Mouse (Mus musculus): ENCODE measurements around the gene Tmtc1.

Tmtc1 gene

GRCm38 (mm10) chr6:148234105-148234828 is 209.9 kb downstream of the Tmtc1 start:
- no peak for DNase-seq

DNA sequence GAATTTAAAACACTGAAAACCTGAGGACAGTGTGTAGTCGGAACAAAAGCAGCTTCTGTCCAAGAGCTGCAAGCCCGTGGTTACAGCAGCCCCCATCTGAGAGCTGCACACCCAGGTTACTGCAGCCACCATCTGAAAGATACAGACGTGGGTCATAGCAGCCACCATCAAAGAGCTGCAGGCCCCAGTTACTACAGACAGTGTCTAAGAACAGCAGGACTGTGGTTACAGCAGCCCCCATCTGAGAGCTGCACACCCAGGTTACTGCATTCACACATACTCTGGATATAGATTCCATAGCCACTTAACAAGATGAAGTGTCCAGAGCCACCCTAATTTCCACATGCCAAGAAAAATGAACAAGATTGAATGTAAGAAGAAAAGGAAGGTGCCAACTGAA is 216.6 kb downstream of the Tmtc1 start:
- no peak for DNase-seq

DNA sequence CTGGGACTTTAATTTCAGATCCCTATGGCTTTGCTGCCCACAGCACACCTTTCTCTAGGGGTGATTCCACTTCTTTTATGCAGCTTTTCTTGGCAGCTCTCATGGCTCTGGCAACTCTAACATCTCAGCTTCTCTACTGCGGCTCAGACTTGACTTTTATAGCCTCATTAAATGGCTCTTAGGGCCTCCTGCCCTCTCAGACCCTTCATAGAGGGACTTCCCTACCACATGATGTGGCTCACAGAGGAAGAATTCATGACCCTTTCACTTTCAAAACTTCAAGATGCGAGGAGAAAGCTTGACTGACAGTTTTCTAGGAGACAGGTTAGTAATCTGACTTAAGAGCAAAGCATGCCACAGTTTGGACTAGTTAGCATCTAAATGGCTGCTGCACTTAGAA is 221.5 kb downstream of the Tmtc1 start:
- no peak for DNase-seq

DNA sequence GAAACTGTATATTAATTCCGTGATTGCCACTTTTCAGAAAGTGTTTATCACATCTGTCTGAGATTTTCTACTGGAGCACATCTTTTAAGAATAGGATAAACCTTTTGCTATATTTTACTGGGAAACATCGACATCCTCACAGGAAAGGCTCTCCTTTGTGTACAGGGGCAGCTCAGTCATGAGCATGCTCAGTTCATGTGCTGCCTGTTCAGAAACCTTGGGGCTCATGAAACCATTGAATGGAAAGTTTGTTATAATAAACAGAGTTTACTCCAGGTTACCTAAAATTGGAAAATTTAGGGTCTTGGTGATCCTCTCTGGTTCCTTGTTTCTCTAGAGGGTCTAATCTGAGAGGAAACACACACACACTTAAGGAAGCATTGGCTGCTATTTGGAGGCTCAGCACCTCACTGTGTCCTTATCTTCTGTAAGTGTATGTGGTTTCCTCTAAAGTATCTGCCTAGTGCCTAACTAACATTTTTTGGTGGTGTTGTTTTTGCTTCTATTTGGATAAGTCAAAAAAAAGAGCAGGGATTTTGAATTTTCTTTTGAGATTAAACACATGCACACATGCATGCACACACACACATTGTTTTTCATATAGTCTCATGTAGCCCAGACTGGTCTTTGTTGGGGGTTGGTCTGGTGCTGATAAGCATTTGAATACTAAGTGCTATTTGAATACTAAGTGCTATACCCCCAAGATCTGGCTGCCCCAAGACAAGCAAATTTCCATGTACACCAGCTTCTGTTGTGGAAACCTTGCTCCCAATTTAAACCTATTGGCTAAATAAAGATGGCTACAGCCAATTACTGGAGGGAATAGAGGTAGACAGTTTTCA is 225.7 kb downstream of the Tmtc1 start:
- no peak for DNase-seq

DNA sequence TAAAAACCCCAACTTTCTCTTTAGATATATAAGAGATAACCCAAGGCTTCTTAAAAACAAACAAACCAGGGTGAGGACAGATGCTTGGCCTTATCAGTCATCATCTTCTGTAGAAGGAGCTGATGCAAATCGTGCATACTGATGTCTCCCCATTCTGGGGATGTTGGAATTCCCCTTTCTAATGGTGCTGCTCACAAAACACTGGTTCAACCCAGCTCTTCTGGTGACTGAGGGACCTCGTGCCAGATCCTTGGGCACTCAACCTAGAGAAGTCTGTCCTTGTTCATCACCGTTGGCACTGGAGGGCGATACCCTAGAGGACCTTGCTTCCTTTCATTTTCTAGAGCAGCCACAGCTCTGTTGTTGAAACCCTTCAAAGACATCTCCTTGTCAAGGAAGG is 227.4 kb downstream of the Tmtc1 start:
- DNase-seq: no peak

DNA sequence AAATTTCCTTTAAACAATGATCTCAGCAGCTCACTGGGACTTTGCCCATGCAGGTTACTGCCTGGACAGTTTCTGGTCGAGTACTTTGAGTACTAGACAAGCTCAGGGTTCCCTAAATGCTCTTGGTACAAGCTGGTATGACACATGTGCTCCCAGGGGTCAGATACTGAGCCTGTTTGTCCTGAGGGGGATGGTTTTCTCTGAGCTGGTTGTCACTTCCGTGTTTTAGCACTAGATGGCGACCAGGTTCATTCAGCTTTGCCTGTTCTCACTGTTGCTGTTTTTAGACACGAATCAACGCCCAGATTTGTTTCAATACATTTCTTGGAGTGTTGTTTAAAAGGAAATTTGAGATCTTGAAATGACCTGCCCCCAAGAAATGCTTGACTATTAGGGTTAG is 229.4 kb downstream of the Tmtc1 start:
- peak; percentile 45 for DNase-seq

DNA sequence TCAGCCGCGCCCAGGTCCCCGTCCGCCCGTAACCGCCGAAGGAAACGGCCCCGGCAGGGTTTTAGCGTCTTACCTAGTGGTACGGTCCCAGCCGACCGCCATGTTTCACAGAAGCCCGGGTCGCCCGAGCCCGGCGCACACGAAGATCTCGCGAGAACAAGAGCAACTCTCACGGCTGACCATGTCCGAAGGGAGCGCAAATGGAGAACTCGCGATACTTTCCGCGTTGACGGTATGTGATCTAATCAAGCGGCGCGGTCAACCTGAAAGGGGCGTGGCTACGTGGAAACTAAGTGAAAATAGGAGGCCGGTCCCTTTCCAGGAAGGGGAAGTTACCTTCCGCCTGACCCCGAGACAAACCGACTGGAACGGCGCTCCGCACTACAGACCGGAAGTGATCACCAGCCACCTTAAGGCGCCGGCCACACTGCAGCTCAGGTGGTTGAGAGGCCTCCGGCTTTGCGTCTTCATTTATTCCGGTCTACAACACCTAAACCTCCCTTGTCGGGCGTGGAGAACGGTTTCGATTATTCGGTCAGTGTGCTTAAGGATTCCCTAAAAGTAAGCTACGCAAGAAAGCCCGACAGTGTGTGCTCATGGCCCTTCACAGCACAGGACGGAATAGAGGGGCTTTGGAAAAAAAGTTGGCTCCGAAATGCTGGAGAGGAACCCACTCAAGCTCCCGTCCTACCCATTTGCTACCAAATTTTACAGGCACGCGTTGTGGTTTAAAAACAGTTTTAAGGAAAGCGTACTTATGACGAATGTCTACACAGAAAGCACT is 232.1 kb downstream of the Tmtc1 start, which contains the start of gene Ergic2:
Ergic2 (minus strand) TSS at position 478 of the 784 bp plus-strand sequence.
- peak; percentile 94 for DNase-seq

DNA sequence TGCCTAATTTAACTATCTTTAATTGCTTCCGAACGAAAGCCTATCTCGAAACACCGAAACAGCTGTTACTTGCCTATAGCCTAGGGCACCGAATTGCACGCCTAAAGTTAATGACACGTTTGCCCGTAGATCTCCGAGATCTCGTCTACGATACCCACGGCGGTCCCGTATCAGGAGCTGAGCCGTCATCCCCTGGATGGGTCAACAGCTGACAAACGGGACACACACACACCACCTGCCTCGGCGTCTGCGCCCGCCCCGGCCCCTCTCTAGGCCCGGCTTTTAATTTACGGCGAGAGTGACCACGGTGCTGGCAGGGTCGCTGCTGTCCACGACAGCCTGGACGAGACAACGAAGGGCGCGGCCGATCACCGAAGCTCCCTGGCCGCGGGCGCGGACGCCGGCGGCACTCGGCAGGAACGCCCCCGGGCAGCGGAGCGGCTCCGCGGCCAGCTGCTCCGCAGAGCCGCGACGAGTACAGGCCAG is 232.8 kb downstream of the Tmtc1 start:
- DNase-seq: no peak

- DNase-seq: no peak
Measured at GRCm38 (mm10) chr6:148207522-148207921, 236.7 kb downstream of the Tmtc1 start.

DNA sequence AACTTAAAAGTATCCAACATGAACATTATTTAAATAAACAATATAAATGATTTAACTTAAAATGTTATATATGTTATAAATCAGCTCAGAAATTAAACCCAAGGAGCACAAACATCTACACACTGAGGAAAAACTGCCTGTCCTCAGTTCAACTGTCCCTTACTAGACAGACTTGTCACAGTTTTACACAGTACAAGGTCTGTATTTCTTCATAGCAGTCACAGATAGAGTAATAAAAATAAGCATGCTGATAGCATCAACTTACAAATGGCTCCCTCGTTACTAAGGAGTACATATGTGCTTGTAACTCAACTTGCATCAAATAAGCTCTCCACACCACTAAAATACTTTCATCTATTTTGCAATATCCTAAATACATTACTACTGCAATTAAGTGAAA is 239.1 kb downstream of the Tmtc1 start:
- DNase-seq: no peak

DNA sequence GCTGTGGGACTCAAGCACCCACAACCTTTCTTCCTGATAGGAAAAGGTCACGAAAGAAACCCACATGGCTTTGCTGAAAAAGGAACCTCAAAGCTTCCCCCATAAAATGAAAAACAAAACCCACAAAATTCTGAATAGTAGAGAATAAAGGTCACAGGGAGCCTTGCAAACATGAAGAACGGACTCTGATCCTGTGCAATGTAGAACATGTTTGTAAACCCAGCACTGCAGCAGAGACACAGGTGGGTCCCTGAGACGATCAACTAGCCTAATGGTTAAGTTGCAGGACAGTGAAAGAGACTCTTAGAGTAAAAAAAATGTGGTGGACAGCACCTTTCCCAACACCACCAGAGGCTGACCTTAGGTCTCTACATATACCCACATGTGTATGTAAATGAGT is 244.5 kb downstream of the Tmtc1 start:
- no peak for DNase-seq

DNA sequence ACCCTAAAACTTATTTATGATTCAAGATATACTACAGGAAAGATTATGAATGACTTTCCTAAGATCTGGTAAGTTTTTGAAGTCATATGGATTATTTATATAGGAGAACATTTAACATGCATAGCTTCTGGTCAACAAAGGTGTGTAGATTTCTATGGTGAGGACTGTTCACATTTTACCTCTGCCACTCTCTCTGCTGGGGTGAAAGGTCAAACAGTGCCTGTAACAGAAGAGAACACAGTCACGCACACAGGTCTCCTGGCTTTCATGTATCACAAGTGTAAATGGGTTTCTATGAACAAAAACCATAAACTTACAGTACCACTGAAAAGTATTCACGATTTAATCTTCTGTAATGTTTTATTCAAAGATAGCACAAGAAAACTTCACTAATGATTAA is 245.0 kb downstream of the Tmtc1 start:
- DNase-seq: no peak

DNA sequence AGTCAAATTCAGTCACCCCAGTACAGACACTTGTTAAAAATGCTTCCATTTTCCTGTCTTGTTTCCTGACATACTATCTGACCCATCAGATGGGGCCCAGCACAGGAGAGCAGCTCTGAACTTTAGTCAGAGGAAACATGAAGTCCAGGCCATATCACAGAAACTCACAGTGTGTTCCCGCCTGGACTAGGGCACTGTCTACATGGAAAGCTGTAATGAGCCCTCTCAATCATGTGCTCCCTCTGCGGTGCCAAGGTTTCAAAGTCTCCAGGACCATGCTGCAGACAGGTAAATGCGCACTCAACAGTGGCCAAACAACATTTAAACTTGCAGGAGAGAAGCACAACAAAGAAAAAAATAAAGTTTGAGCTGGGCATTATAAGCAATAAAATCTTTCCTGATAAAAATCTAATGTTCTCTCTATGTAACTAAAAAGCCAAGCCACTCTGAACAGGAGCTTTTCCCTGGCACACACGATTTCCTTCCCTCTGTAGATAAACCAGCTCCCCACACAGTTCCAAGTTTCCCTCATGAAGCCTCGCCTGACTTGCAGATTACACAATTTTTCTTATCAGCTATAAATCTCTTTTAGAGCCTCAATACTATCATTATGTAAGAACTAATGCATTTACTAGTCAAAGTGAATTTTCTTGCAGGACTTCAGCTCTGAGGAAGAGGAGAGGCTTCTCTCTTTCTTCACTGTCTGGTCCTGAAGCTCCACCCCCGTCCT is 250.1 kb downstream of the Tmtc1 start:
- DNase-seq: no peak

- DNase-seq: no peak
Measured at GRCm38 (mm10) chr6:148185694-148186093, 258.5 kb downstream of the Tmtc1 start.

Data from thymus, postnatal 14 days (tissue).